Mouse (Mus musculus): Measurements from ENCODE around the gene Ppm1h. TPM values are rescaled to one million over a fixed set of nuclear protein-coding genes. Genes with fewer than 3 reads are reported as not detected.

Ppm1h gene
- polyA plus RNA-seq, 1 experiment from 2014 or later = 8.8 TPM

DNA sequence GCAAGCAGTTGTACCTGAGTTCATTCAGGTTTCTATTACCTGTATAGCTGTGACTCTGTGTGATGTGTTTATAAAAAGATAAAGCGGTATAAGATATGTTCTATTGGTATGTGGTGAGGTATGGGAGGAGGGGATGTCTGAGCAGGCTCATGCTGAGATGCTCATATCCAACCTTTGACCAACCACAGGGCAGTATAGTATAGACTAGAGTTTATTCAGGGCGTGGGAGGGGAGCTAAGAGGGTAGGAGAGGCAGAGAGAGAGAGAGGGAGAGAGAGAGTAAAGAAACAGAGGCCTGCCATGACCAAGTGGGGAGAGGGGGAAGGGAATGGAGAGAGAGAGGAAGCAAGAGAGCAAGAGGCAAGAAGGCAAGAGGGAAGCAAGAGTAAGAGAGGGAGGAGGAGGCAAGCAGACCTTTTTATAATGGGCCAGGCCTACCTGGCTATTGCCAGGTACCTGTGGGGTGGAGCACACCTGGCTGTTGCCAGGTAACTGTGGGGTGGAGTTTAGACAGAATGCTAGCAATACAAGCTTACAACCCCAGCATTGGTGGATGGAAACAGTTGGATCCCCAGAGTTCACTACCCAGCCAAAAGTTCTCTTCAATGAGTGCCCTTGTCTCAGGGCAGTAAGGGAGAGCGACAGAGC lies 192.4 kb downstream of the Ppm1h start:
- no peaks in the 10 kb centered on the region for H3K4me1 ChIP-seq (ENCODE audit: control insufficient read depth, insufficient read depth, low read length)
- H3K9ac ChIP-seq (ENCODE audit: low read length) = no peak overlapping the region
- H3K36me3 ChIP-seq (ENCODE audit: control insufficient read depth, insufficient read depth, low read length) = no peaks in the 10 kb centered on the region
- ATAC-seq (no peak), DNase-seq (ENCODE audit: low spot score) (no peak)
- no peaks in the 10 kb centered on the region for H3K9me3 ChIP-seq (replicated peaks; ENCODE audit: control insufficient read depth, low read length)
- H3K27me3 ChIP-seq (replicated peaks; ENCODE audit: control insufficient read depth, insufficient read depth, low read length) = no peaks in the 10 kb centered on the region
- 83% methylated on average over 3 of the region's 3 CpGs for WGBS
- H3K4me2 ChIP-seq (ENCODE audit: low read length) = no peak overlapping the region
- H3K4me3 ChIP-seq (ENCODE audit: low read depth, low read length) = no peak overlapping the region
- H3K27ac ChIP-seq (ENCODE audit: low read depth, low read length) = no peak overlapping the region

DNA sequence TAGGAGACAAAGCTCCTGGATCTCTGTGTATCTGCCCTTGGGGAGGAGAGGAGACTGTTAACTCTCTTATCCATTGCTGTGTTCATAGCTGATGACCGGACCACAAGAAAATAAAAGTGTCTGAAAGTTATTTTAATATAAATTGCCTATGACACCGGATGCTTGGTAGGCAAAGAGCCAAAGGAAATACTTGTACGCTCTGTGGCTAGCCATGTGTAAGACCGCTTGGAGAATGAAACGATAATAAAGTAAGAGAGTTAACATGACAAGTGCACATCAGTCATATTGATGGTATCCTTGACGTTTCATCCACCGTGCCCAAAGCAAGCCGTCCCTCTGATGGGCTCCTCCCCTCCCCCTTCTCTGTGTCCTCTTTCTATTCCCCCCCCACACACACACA lies 194.2 kb downstream of the Ppm1h start:
- no peak overlapping the region for H3K4me2 ChIP-seq (ENCODE audit: low read length)
- no peaks in the 10 kb centered on the region for H3K4me1 ChIP-seq (ENCODE audit: control insufficient read depth, insufficient read depth, low read length)
- H3K36me3 ChIP-seq (ENCODE audit: control insufficient read depth, insufficient read depth, low read length) = no peaks in the 10 kb centered on the region
- no peak overlapping the region for H3K4me3 ChIP-seq (ENCODE audit: low read depth, low read length)
- H3K27me3 ChIP-seq (replicated peaks; ENCODE audit: control insufficient read depth, insufficient read depth, low read length) = no peaks in the 10 kb centered on the region
- ATAC-seq = no peak
- no peaks in the 10 kb centered on the region for H3K9me3 ChIP-seq (replicated peaks; ENCODE audit: control insufficient read depth, low read length)
- no peak for DNase-seq (ENCODE audit: low spot score)
- 95% methylated on average over 8 of the region's 8 CpGs for WGBS
- H3K27ac ChIP-seq (ENCODE audit: low read depth, low read length) = no peak overlapping the region
- no peak overlapping the region for H3K9ac ChIP-seq (ENCODE audit: low read length)

DNA sequence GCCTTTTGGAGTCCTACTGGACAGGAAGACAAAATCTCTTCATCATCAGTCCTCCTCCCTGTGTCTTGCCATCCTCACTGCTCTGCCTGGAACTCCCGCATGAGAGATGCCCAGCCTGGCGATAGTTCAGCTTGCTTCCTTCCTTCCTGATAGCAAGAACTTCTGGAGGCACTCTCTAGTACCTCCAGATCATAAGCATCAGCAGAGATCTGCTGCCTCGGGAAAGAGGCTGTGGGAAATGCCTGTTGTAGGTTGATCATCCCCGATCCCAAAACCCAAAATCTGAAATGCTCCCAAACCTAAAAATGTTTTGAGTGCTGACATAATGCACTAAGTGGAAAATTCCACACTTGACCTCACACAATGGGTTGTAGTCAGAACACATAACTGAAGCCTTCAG lies 198.4 kb downstream of the Ppm1h start:
- Histone ChIP-seq H3K4me1 (ENCODE audit: control insufficient read depth, insufficient read depth, low read length) (no peaks in the 10 kb centered on the region), H3K27ac (ENCODE audit: low read depth, low read length) (no peak overlapping the region), H3K4me2 (ENCODE audit: low read length) (no peak overlapping the region), H3K4me3 (ENCODE audit: low read depth, low read length) (no peak overlapping the region), H3K9ac (ENCODE audit: low read length) (no peak overlapping the region), H3K9me3 (replicated peaks; ENCODE audit: control insufficient read depth, low read length) (no peaks in the 10 kb centered on the region), H3K27me3 (replicated peaks; ENCODE audit: control insufficient read depth, insufficient read depth, low read length) (no peaks in the 10 kb centered on the region), H3K36me3 (ENCODE audit: control insufficient read depth, insufficient read depth, low read length) (no peaks in the 10 kb centered on the region)
- DNase-seq (ENCODE audit: low spot score) (no peak), ATAC-seq (no peak)
- WGBS = 93% methylated on average over 4 of the region's 4 CpGs

DNA sequence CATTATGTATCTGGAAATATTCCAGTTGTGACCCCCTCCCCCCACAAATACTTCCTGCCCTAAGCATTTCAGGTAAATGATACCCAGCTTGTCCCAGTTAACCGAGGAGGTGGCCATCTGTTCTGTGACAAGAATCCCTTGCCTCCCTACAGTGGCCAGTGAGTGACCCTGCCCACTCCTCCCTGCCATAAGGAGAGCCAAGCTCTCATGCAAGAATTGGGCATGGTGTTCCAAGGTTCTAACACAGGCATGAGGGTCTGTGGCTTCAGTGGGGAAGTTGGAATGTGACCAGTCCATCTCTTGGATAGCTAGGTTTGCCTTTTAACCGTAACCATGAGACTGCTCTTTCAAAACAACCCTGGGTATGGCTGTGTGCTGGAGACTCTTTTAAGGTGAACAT lies 198.9 kb downstream of the Ppm1h start:
- DNase-seq (ENCODE audit: low spot score) (no peak), ATAC-seq (no peak)
- Histone ChIP-seq H3K27ac (ENCODE audit: low read depth, low read length) (no peak overlapping the region), H3K4me2 (ENCODE audit: low read length) (no peak overlapping the region), H3K9me3 (replicated peaks; ENCODE audit: control insufficient read depth, low read length) (no peaks in the 10 kb centered on the region), H3K27me3 (replicated peaks; ENCODE audit: control insufficient read depth, insufficient read depth, low read length) (no peaks in the 10 kb centered on the region), H3K9ac (ENCODE audit: low read length) (no peak overlapping the region), H3K4me1 (ENCODE audit: control insufficient read depth, insufficient read depth, low read length) (no peaks in the 10 kb centered on the region), H3K36me3 (ENCODE audit: control insufficient read depth, insufficient read depth, low read length) (no peaks in the 10 kb centered on the region), H3K4me3 (ENCODE audit: low read depth, low read length) (no peak overlapping the region)
- 88% methylated on average over 2 of the region's 2 CpGs for WGBS

DNA sequence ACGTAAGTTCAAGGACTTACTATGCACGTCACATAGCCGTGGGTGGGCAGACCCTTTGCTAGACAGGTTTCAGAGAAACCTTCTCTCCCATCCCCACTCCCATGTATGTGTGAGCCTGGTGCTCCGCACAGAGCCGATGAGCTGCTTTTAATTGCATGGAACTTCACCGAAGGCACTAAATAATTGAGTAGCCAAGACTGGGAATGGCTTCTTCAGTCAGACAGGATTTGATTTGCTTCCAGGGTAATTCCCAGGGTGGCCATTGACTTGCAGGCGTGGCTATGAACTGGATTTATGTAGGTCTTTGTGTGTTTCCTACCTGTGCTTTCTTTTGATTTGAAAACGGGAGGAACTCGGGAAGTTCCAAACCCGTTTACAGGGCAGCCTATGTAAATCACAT lies 202.9 kb downstream of the Ppm1h start:
- no peak for DNase-seq (ENCODE audit: low spot score)
- peaks cover 24% of the 10 kb centered on the region for H3K4me1 ChIP-seq (ENCODE audit: control insufficient read depth, insufficient read depth, low read length)
- WGBS = 86% methylated on average over 10 of the region's 10 CpGs

DNA sequence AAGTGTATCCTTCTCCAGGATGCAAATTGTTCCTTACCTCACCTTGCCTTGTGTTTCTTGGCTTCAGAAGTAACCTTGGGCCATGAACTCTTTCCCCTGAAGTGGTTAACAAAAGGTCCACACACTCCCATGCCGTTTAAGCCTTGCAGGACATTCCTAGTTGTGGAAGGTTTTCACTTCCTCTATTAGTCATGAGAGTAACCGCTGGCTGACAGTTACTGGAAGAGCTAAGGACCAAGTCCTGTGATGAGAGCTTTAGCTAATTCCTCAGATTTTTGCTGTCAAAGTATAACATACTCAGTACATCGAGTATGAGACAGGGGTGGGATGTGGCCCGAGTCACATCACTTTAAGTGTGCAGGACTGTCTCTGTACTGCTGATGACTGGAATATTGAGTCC lies 204.1 kb downstream of the Ppm1h start:
- 87% methylated on average over 4 of the region's 4 CpGs for WGBS

More for the DNA sequence above, 202.9 kb downstream of the Ppm1h start:
- Histone ChIP-seq H3K9ac (ENCODE audit: low read length) (no peak overlapping the region), H3K4me2 (ENCODE audit: low read length) (no peak overlapping the region), H3K9me3 (replicated peaks; ENCODE audit: control insufficient read depth, low read length) (no peaks in the 10 kb centered on the region), H3K36me3 (ENCODE audit: control insufficient read depth, insufficient read depth, low read length) (no peaks in the 10 kb centered on the region), H3K27me3 (replicated peaks; ENCODE audit: control insufficient read depth, insufficient read depth, low read length) (no peaks in the 10 kb centered on the region), H3K27ac (ENCODE audit: low read depth, low read length) (no peak overlapping the region), H3K4me3 (ENCODE audit: low read depth, low read length) (no peak overlapping the region)
- no peak for ATAC-seq

DNA sequence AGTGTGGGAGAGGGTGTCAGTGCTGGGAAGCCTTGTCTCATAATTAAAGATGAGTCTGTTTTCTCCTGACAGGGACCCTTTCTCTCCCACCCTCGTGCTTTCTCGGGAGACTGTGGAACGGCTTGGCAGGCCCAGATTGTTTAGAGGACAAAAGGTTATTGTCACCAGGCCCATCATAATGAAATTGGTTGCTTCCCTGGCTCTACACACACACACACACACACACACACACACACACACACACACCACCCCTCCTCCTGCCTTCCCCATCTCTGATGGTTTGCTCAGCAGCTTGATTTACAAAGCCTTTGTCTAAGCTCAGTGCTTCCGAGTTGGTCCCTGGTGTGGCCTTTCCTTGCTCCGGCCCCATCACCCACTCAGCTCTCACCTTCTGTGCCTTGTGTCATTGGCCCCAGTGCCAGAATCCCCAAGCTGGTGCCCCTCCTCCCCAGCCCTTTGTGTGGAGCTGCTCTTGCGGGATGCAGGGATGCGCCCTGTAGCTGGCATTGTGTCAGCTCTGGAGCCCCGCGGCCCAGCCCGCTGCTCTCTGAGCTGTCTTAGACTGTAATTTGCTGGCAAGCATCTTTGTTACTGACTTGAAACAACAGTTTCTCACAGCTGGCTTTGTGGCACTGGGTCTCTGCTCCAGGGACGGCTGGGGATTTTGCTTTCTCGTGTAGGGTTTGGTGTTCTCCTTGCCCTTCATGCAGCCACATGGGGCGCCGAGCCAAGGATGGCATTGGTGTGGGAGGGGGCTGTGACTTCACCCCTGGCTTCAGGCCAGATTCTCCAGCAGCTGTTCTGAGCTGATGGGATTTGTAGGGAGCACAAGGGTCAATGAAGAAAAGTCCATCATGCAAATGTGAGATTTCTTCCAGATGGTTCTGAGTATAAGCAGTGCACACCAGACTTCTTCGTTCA lies 205.5 kb downstream of the Ppm1h start:
- peak; percentile 90 for DNase-seq (ENCODE audit: low spot score)
- H3K27ac ChIP-seq (ENCODE audit: low read depth, low read length) = peak overlapping the region; percentile 96
- H3K27me3 ChIP-seq (replicated peaks; ENCODE audit: control insufficient read depth, insufficient read depth, low read length) = no peaks in the 10 kb centered on the region
- no peaks in the 10 kb centered on the region for H3K9me3 ChIP-seq (replicated peaks; ENCODE audit: control insufficient read depth, low read length)
- ATAC-seq = peak; percentile 73
- WGBS = 3% methylated on average over 15 of the region's 15 CpGs
- no peak overlapping the region for H3K4me3 ChIP-seq (ENCODE audit: low read depth, low read length)
- peaks cover 48% of the 10 kb centered on the region for H3K4me1 ChIP-seq (ENCODE audit: control insufficient read depth, insufficient read depth, low read length)
- H3K9ac ChIP-seq (ENCODE audit: low read length) = peak overlapping the region; percentile 67
- H3K4me2 ChIP-seq (ENCODE audit: low read length) = peak overlapping the region; percentile 39
- no peaks in the 10 kb centered on the region for H3K36me3 ChIP-seq (ENCODE audit: control insufficient read depth, insufficient read depth, low read length)

More for the DNA sequence above, 204.1 kb downstream of the Ppm1h start:
- DNase-seq (ENCODE audit: low spot score) (no peak), ATAC-seq (no peak)
- no peak overlapping the region for H3K4me3 ChIP-seq (ENCODE audit: low read depth, low read length)
- peaks cover 36% of the 10 kb centered on the region for H3K4me1 ChIP-seq (ENCODE audit: control insufficient read depth, insufficient read depth, low read length)
- H3K9ac ChIP-seq (ENCODE audit: low read length) = no peak overlapping the region
- no peaks in the 10 kb centered on the region for H3K9me3 ChIP-seq (replicated peaks; ENCODE audit: control insufficient read depth, low read length)
- H3K27ac ChIP-seq (ENCODE audit: low read depth, low read length) = peak overlapping the region; percentile 18; the same call in 1 of the 2 replicates
- no peak overlapping the region for H3K4me2 ChIP-seq (ENCODE audit: low read length)
- no peaks in the 10 kb centered on the region for H3K36me3 ChIP-seq (ENCODE audit: control insufficient read depth, insufficient read depth, low read length)
- H3K27me3 ChIP-seq (replicated peaks; ENCODE audit: control insufficient read depth, insufficient read depth, low read length) = no peaks in the 10 kb centered on the region

DNA sequence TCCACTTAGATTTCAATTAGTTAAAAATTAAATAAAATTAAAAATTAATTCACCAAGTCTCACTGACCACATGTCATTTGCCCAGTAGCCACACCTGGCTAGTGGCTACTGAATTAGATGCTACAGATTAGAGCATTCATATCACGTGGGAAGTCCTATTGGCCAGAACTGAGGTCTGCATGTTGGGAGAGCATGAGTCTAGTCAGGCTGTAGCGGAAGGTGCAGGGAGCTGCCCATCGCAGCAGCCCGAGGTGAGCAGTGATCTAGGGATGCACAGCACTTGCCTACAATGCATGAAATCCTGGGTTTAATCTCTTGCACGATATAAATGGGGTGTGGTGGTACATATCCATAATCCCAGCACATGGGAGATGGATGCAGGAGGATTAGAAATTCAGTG lies 206.7 kb downstream of the Ppm1h start:
- H3K27me3 ChIP-seq (replicated peaks; ENCODE audit: control insufficient read depth, insufficient read depth, low read length) = no peaks in the 10 kb centered on the region

More for the DNA sequence above, 206.7 kb downstream of the Ppm1h start:
- peak; percentile 19 for DNase-seq (ENCODE audit: low spot score)
- Histone ChIP-seq H3K27ac (ENCODE audit: low read depth, low read length) (peak overlapping the region; percentile 96), H3K4me1 (ENCODE audit: control insufficient read depth, insufficient read depth, low read length) (peaks cover 52% of the 10 kb centered on the region), H3K4me2 (ENCODE audit: low read length) (no peak overlapping the region), H3K36me3 (ENCODE audit: control insufficient read depth, insufficient read depth, low read length) (no peaks in the 10 kb centered on the region), H3K9ac (ENCODE audit: low read length) (no peak overlapping the region), H3K9me3 (replicated peaks; ENCODE audit: control insufficient read depth, low read length) (no peaks in the 10 kb centered on the region), H3K4me3 (ENCODE audit: low read depth, low read length) (no peak overlapping the region)
- 79% methylated on average over 5 of the region's 5 CpGs for WGBS
- no peak for ATAC-seq
